Mouse (Mus musculus) kidney, embryonic 15.5 days (tissue): ENCODE data around the gene Cdk1. TPM values are rescaled to one million over a fixed set of nuclear protein-coding genes. Genes with fewer than 3 reads are reported as not detected.

Source experiments
- ATAC-seq: fragments of 200-750 bp; cut with Nextera tagmentation; replicated peaks from 2 replicates; pipeline ENCODE4 v1.8.0; 2017; ENCODE audit warnings: moderate TSS enrichment; ENCODE audit not compliant: low FRiP score
- H3K27ac ChIP-seq: fragments of 300-500 bp; sonication (generic); 2 replicates; pipeline ENCODE4 v1.5.1; 2015; ENCODE audit warnings: mild to moderate bottlenecking, inconsistent platforms
- H3K27me3 ChIP-seq: fragments of 300-500 bp; sonication (generic); 2 replicates; pipeline ENCODE4 v1.6.1; 2015; ENCODE audit warnings: inconsistent platforms
- H3K36me3 ChIP-seq: fragments of 300-500 bp; sonication (generic); 2 replicates; pipeline ENCODE4 v1.6.1; 2015; ENCODE audit warnings: inconsistent platforms
- H3K4me1 ChIP-seq: fragments of 300-500 bp; sonication (generic); 2 replicates; pipeline ENCODE4 v1.6.1; 2015; ENCODE audit warnings: inconsistent platforms
- H3K4me2 ChIP-seq: fragments of 300-500 bp; sonication (generic); 2 replicates; pipeline ENCODE4 v1.6.1; 2015; ENCODE audit warnings: moderate library complexity, mild to moderate bottlenecking, inconsistent platforms
- H3K4me3 ChIP-seq: fragments of 300-500 bp; sonication (generic); replicated peaks from 2 replicates; pipeline ENCODE4 v1.5.1; 2015; ENCODE audit warnings: mild to moderate bottlenecking, inconsistent platforms
- H3K9ac ChIP-seq: fragments of 300-500 bp; sonication (generic); 2 replicates; pipeline ENCODE4 v1.6.1; 2015; ENCODE audit warnings: mild to moderate bottlenecking, inconsistent platforms
- H3K9me3 ChIP-seq: fragments of 300-500 bp; sonication (generic); replicated peaks from 2 replicates; pipeline ENCODE4 v1.6.1; 2016; ENCODE audit warnings: inconsistent platforms
- WGBS: fragments of 180-500 bp; shearing (Covaris S2); methylation state at CpG from one replicate; pipeline ENCODE4 v1.1.7; 2015; ENCODE audit warnings: mixed read lengths; 5-methylcytosine and 5-hydroxymethylcytosine counted together
- polyA plus RNA-seq: library from polyadenylated mRNA; unstranded; fragments of >200 nt; fragmentation: Nextera tagmentation; extraction: Ambion mirVana; gene quantifications from 2 replicates; pipeline ENCODE4 v1.2.1, GENCODE M21; 2015

The Cdk1 gene
- polyA plus RNA-seq, 1 experiment from 2014 or later, result 490 TPM

- no peak overlapping the region for H3K4me2 ChIP-seq
- WGBS, result 82% methylated on average over 13 of the region's 13 CpGs
- no peak overlapping the region for H3K27ac ChIP-seq
- H3K9ac ChIP-seq, result no peak overlapping the region
- ATAC-seq, result no peak
- H3K9me3 ChIP-seq, result no peaks in the 10 kb centered on the region
- H3K27me3 ChIP-seq, result no peaks in the 10 kb centered on the region
- H3K36me3 ChIP-seq, result no peaks in the 10 kb centered on the region
- H3K4me1 ChIP-seq, result peaks cover 11% of the 10 kb centered on the region
- no peak overlapping the region for H3K4me3 ChIP-seq
Measured at GRCm38 (mm10) chr10:69323986-69324385, 28.8 kb downstream of the Cdk1 start.

GRCm38 (mm10) chr10:69321519-69322035 lies 31.2 kb downstream of the Cdk1 start:
- Histone ChIP-seq H3K36me3 (no peaks in the 10 kb centered on the region), H3K4me2 (peak overlapping the region; percentile 59), H3K27ac (peak overlapping the region; percentile 62; the same call in 1 of the 2 replicates), H3K27me3 (no peaks in the 10 kb centered on the region), H3K4me3 (peak overlapping the region; percentile 33), H3K4me1 (peaks cover 11% of the 10 kb centered on the region), H3K9me3 (no peaks in the 10 kb centered on the region), H3K9ac (no peak overlapping the region)
- peak; percentile 49 for ATAC-seq
- WGBS, result 41% methylated on average over 15 of the region's 15 CpGs

- Histone ChIP-seq H3K27ac (peak overlapping the region; percentile 62; the same call in 1 of the 2 replicates), H3K27me3 (no peaks in the 10 kb centered on the region), H3K4me2 (peak overlapping the region; percentile 59), H3K4me1 (peaks cover 11% of the 10 kb centered on the region), H3K36me3 (no peaks in the 10 kb centered on the region), H3K9me3 (no peaks in the 10 kb centered on the region), H3K4me3 (peak overlapping the region; percentile 33), H3K9ac (no peak overlapping the region)
- WGBS, result 45% methylated on average over 21 of the region's 21 CpGs
- ATAC-seq, result peak; percentile 91
Measured at GRCm38 (mm10) chr10:69320667-69321518, 31.8 kb downstream of the Cdk1 start.

- no peaks in the 10 kb centered on the region for H3K27me3 ChIP-seq
- H3K4me1 ChIP-seq, result peaks cover 16% of the 10 kb centered on the region
- WGBS, result 87% methylated on average over 11 of the region's 11 CpGs
- H3K4me3 ChIP-seq, result no peak overlapping the region
- no peaks in the 10 kb centered on the region for H3K9me3 ChIP-seq
- H3K9ac ChIP-seq, result no peak overlapping the region
- no peak for ATAC-seq
- H3K4me2 ChIP-seq, result no peak overlapping the region
- no peak overlapping the region for H3K27ac ChIP-seq
- no peaks in the 10 kb centered on the region for H3K36me3 ChIP-seq
Measured at GRCm38 (mm10) chr10:69318514-69318913, 34.2 kb downstream of the Cdk1 start.

- Histone ChIP-seq H3K9ac (no peak overlapping the region), H3K27me3 (no peaks in the 10 kb centered on the region), H3K36me3 (no peaks in the 10 kb centered on the region), H3K9me3 (no peaks in the 10 kb centered on the region), H3K4me1 (peaks cover 5% of the 10 kb centered on the region; the same call in 1 of the 2 replicates), H3K4me3 (no peak overlapping the region), H3K4me2 (no peak overlapping the region), H3K27ac (no peak overlapping the region)
- WGBS, result 52% methylated on average over 8 of the region's 8 CpGs
- no peak for ATAC-seq
Measured at GRCm38 (mm10) chr10:69313944-69314343, 38.8 kb downstream of the Cdk1 start.

GRCm38 (mm10) chr10:69311867-69312266 lies 40.9 kb downstream of the Cdk1 start:
- 73% methylated on average over 16 of the region's 16 CpGs for WGBS
- Histone ChIP-seq H3K4me1 (peaks cover 10% of the 10 kb centered on the region; the same call in 1 of the 2 replicates), H3K27me3 (no peaks in the 10 kb centered on the region), H3K9me3 (no peaks in the 10 kb centered on the region), H3K36me3 (no peaks in the 10 kb centered on the region), H3K4me2 (no peak overlapping the region), H3K27ac (no peak overlapping the region), H3K4me3 (no peak overlapping the region), H3K9ac (no peak overlapping the region)
- ATAC-seq, result no peak

GRCm38 (mm10) chr10:69309109-69309508 lies 43.6 kb downstream of the Cdk1 start:
- Histone ChIP-seq H3K4me2 (no peak overlapping the region), H3K27ac (no peak overlapping the region), H3K9ac (no peak overlapping the region), H3K4me3 (no peak overlapping the region), H3K9me3 (no peaks in the 10 kb centered on the region), H3K36me3 (no peaks in the 10 kb centered on the region), H3K27me3 (no peaks in the 10 kb centered on the region), H3K4me1 (peaks cover 26% of the 10 kb centered on the region)
- ATAC-seq, result no peak
- WGBS, result 35% methylated on average over 5 of the region's 5 CpGs

- H3K27me3 ChIP-seq, result no peaks in the 10 kb centered on the region
- no peaks in the 10 kb centered on the region for H3K36me3 ChIP-seq
- H3K4me3 ChIP-seq, result no peak overlapping the region
- peaks cover 25% of the 10 kb centered on the region for H3K4me1 ChIP-seq
- no peaks in the 10 kb centered on the region for H3K9me3 ChIP-seq
- no peak overlapping the region for H3K4me2 ChIP-seq
- ATAC-seq, result 0 out of 2 replicates have a peak, but pooled peaks have one; percentile 44
- 41% methylated on average over 5 of the region's 5 CpGs for WGBS
- no peak overlapping the region for H3K9ac ChIP-seq
- H3K27ac ChIP-seq, result no peak overlapping the region
Measured at GRCm38 (mm10) chr10:69307067-69307466, 45.7 kb downstream of the Cdk1 start.

- H3K4me2 ChIP-seq, result no peak overlapping the region
- WGBS, result 58% methylated on average over 14 of the region's 14 CpGs
- H3K36me3 ChIP-seq, result no peaks in the 10 kb centered on the region
- no peak for ATAC-seq
- no peaks in the 10 kb centered on the region for H3K9me3 ChIP-seq
- peaks cover 25% of the 10 kb centered on the region for H3K4me1 ChIP-seq
- no peak overlapping the region for H3K4me3 ChIP-seq
- H3K9ac ChIP-seq, result no peak overlapping the region
- H3K27ac ChIP-seq, result peak overlapping the region; percentile 79
- H3K27me3 ChIP-seq, result no peaks in the 10 kb centered on the region
Measured at GRCm38 (mm10) chr10:69306205-69306604, 46.5 kb downstream of the Cdk1 start.

- H3K36me3 ChIP-seq, result no peaks in the 10 kb centered on the region
- no peak overlapping the region for H3K9ac ChIP-seq
- peak overlapping the region; percentile 79 for H3K27ac ChIP-seq
- 31% methylated on average over 7 of the region's 7 CpGs for WGBS
- peak overlapping the region; percentile 25; the same call in 1 of the 2 replicates for H3K4me2 ChIP-seq
- H3K4me1 ChIP-seq, result peaks cover 25% of the 10 kb centered on the region
- no peaks in the 10 kb centered on the region for H3K9me3 ChIP-seq
- H3K27me3 ChIP-seq, result no peaks in the 10 kb centered on the region
- peak; percentile 76 for ATAC-seq
- no peak overlapping the region for H3K4me3 ChIP-seq
Measured at GRCm38 (mm10) chr10:69305600-69305999, 47.1 kb downstream of the Cdk1 start.

- 87% methylated on average over 3 of the region's 3 CpGs for WGBS
- ATAC-seq, result 0 out of 2 replicates have a peak, but pooled peaks have one; percentile 31
- peaks cover 25% of the 10 kb centered on the region for H3K4me1 ChIP-seq
- no peak overlapping the region for H3K4me2 ChIP-seq
- H3K36me3 ChIP-seq, result no peaks in the 10 kb centered on the region
- no peaks in the 10 kb centered on the region for H3K27me3 ChIP-seq
- peak overlapping the region; percentile 79; the same call in 1 of the 2 replicates for H3K27ac ChIP-seq
- H3K9me3 ChIP-seq, result no peaks in the 10 kb centered on the region
- H3K9ac ChIP-seq, result no peak overlapping the region
- H3K4me3 ChIP-seq, result no peak overlapping the region
Measured at GRCm38 (mm10) chr10:69304819-69305218, 47.9 kb downstream of the Cdk1 start.

- Histone ChIP-seq H3K9ac (no peak overlapping the region), H3K27me3 (no peaks in the 10 kb centered on the region), H3K36me3 (no peaks in the 10 kb centered on the region), H3K27ac (no peak overlapping the region), H3K4me3 (no peak overlapping the region), H3K4me2 (no peak overlapping the region), H3K4me1 (peaks cover 25% of the 10 kb centered on the region), H3K9me3 (no peaks in the 10 kb centered on the region)
- WGBS, result 92% methylated on average over 3 of the region's 3 CpGs
- ATAC-seq, result no peak
Measured at GRCm38 (mm10) chr10:69302667-69303066, 50.1 kb downstream of the Cdk1 start.
